Mouse (Mus musculus) limb, embryonic 10.5 days (tissue): ENCODE measurements at regions not wholly inside any gene's neighbourhood (a gene's known extent, or its start where the extent isn't known, plus 50 kb on each side); places are given as distances from the start of the nearest gene placed in this dataset.

ENCODE experiments used
- DNase-seq: peaks from one replicate; pipeline ENCODE4 v3.0.0-alpha.2; 2017; ENCODE audit warnings: low spot score
- H3K27ac ChIP-seq: fragments of 300-500 bp; sonication (generic); 2 replicates; pipeline ENCODE4 v1.5.1; 2016; ENCODE audit warnings: mild to moderate bottlenecking
- H3K27me3 ChIP-seq: fragments of 300-500 bp; sonication (generic); 2 replicates; pipeline ENCODE4 v1.6.1; 2016; ENCODE audit warnings: low read depth, mild to moderate bottlenecking; ENCODE audit not compliant: poor library complexity, severe bottlenecking
- H3K36me3 ChIP-seq: fragments of 300-500 bp; sonication (generic); 2 replicates; pipeline ENCODE4 v1.6.1; 2016; ENCODE audit warnings: mild to moderate bottlenecking, moderate library complexity
- H3K4me1 ChIP-seq: fragments of 300-500 bp; sonication (generic); 2 replicates; pipeline ENCODE4 v1.6.1; 2016
- H3K4me3 ChIP-seq: fragments of 300-500 bp; sonication (generic); 2 replicates; pipeline ENCODE4 v1.5.1; 2016; ENCODE audit warnings: mild to moderate bottlenecking, moderate library complexity
- H3K9me3 ChIP-seq: fragments of 300-500 bp; sonication (generic); replicated peaks from 2 replicates; pipeline ENCODE4 v1.6.1; 2016; ENCODE audit warnings: mild to moderate bottlenecking
- WGBS: fragments of 180-500 bp; shearing (Covaris S2); methylation state at CpG from one replicate; pipeline ENCODE4 v1.1.7; 2016; 5-methylcytosine and 5-hydroxymethylcytosine counted together

DNA sequence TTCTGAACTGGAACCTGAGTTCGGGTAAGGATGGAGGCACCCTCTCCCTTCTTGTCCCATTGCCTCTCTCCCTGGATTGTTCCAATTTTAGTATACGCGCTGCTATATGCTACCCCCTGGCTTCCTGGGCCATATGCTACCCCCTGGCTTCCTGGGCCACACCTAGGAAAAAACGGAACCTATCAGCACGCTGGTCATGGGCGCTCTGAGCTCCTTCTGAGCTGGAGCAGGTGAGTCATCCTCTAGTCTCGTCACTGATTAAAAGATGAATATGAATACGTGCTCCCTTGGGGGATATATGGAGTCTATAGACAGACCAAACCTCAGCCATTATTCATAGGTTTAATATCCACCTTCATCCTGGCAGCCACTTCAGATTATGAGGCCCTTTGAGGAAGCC is 96.1 kb upstream of the Il12b start:
- Histone ChIP-seq H3K9me3 (no peaks in the 10 kb centered on the region), H3K4me3 (no peak overlapping the region), H3K4me1 (0 out of 2 replicates have a peak, but pooled peaks cover 3% of the 10 kb centered on the region), H3K27me3 (no peaks in the 10 kb centered on the region), H3K36me3 (no peaks in the 10 kb centered on the region), H3K27ac (no peak overlapping the region)
- no peak for DNase-seq
- 90% methylated on average over 8 of the region's 8 CpGs for WGBS

DNA sequence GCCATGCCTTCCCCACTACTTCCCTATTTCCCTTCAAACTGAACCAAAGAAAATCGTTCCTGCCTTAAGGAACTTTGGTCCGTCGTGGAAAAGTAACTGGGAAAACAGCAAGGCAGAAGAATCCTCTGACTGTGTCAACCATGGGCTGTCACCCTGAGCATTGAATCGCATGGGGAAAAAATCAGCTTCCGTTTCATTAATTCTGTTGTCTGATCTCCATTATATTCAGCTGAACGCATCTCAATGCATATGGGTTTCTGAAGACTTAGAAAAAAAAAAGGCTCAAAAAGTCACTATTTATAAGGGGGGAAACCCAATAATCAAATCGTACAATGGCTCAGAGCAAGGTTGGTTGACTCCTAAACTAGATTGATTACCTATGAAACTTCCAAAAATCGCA is 83.8 kb upstream of the Il12b start:
- DNase-seq, result no peak
- Histone ChIP-seq H3K27ac (no peak overlapping the region), H3K36me3 (no peaks in the 10 kb centered on the region), H3K4me1 (no peaks in the 10 kb centered on the region), H3K4me3 (no peak overlapping the region), H3K27me3 (no peaks in the 10 kb centered on the region), H3K9me3 (no peaks in the 10 kb centered on the region)
- whole genome bisulfite sequencing, result 83% methylated on average over 8 of the region's 8 CpGs

DNA sequence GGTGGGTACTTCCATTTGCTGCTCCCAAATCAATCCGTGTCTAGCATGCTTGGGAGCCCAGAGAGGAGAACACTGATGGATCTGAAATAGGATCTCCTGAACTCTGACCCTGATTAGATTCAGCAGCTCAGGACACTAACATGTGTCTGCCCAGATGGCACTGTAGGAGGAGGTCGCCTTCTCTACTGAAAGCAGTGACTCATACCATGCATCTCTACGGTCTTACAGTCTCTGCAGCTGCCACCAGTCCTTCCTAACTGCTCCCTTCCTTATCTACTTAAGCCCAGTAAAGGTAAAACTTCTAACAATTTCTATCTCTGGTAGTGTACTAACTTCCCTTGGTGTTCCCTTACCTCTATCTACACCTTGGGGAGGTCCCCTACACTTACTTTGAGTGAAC is 80.7 kb upstream of the Il12b start:
- 70% methylated on average over 3 of the region's 3 CpGs for WGBS
- no peaks in the 10 kb centered on the region for H3K27me3 ChIP-seq

DNA sequence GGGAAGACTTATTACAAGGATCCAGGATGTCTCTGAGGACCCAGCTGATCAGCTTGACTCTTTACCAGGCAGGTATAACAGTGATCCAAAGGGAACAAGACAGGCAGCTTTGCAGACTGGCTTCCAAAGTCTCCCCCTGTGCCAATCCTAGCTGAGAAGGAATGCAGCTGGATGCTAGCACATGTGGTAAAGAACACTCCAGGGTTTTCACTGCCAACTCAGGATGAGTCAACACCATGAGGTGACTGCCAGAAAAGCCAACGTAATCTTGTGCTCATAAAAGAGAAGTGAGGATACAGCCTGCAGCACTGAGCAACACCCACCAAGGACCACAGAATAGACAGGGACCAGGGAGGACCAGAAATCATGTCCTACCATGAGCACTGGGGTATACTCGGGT is 76.5 kb upstream of the Il12b start:
- 78% methylated on average over 2 of the region's 2 CpGs for WGBS
- no peaks in the 10 kb centered on the region for H3K4me1 ChIP-seq

More for the DNA sequence above, 80.7 kb upstream of the Il12b start:
- Histone ChIP-seq H3K4me1 (no peaks in the 10 kb centered on the region), H3K27ac (no peak overlapping the region), H3K4me3 (no peak overlapping the region), H3K9me3 (no peaks in the 10 kb centered on the region), H3K36me3 (no peaks in the 10 kb centered on the region)
- DNase-seq, result no peak

DNA sequence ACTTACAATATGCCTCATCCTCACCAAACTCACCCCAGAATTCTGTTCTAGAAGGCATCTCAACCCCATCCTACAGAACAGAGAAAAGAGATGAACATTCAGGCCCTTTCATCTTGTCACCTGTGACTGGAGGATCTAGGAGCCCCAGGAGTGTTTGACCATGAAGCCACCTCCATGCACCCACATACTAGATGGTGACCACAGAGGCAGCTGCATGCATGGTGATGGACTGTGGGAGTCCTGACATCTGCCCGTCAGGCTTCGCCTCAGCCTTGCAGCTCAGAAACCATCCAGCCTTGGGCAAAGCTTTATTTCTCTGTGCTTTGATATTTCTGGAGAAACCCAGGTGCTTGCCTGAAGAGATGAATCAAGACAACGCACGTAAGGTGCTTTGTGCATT is 74.8 kb upstream of the Il12b start:
- H3K4me3 ChIP-seq, result no peak overlapping the region
- no peak for DNase-seq
- H3K4me1 ChIP-seq, result no peaks in the 10 kb centered on the region
- no peaks in the 10 kb centered on the region for H3K27me3 ChIP-seq
- H3K9me3 ChIP-seq, result no peaks in the 10 kb centered on the region
- H3K27ac ChIP-seq, result no peak overlapping the region
- 91% methylated on average over 4 of the region's 4 CpGs for WGBS
- H3K36me3 ChIP-seq, result no peaks in the 10 kb centered on the region

More for the DNA sequence above, 76.5 kb upstream of the Il12b start:
- H3K27ac ChIP-seq, result no peak overlapping the region
- H3K36me3 ChIP-seq, result no peaks in the 10 kb centered on the region
- H3K4me3 ChIP-seq, result no peak overlapping the region
- DNase-seq, result no peak
- H3K27me3 ChIP-seq, result no peaks in the 10 kb centered on the region
- H3K9me3 ChIP-seq, result no peaks in the 10 kb centered on the region

DNA sequence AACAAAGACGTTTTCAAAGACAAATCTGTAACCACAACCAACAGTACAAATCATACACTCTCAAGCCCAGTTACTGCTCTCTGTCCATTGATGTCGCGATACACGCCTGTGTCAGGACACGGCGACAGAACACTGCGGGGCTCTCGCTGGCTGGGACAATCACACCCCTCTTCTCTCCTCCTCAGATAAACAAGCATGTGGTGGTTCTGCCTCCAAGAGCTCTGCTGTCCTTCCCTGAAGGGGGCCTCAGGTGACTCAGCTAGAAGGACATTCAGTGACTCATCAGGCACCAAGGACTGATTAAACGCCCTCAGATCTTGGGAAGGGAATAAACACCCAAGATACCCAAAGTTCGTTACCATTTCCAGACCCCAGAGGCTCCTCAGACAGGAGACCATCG is 74.3 kb upstream of the Il12b start:
- 91% methylated on average over 11 of the region's 11 CpGs for WGBS

DNA sequence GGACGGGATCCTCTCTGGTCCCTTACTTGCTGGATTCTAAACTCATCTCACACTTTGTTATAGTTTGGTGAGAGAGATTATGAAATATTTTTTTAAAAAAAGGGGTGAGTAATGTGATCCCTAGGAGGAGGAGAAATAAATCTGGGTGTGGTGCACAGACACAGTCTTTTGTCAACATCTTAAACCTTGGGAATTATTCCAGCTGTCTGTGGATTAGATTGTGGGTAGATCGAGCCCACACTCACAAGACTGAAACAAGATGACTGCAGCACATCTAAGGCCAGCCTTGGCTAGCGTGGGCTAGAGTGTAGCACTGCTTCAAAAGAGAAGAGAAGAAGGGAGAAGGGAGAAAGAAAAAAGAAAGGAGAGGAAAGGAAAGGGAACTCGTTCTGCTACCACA is 70.4 kb upstream of the Il12b start:
- no peaks in the 10 kb centered on the region for H3K4me1 ChIP-seq
- H3K9me3 ChIP-seq, result no peaks in the 10 kb centered on the region
- H3K4me3 ChIP-seq, result no peak overlapping the region
- 80% methylated on average over 4 of the region's 4 CpGs for WGBS
- H3K27me3 ChIP-seq, result peaks cover 6% of the 10 kb centered on the region; the same call in 1 of the 2 replicates
- DNase-seq, result no peak
- H3K36me3 ChIP-seq, result no peaks in the 10 kb centered on the region
- no peak overlapping the region for H3K27ac ChIP-seq

More for the DNA sequence above, 74.3 kb upstream of the Il12b start:
- Histone ChIP-seq H3K27me3 (no peaks in the 10 kb centered on the region), H3K4me1 (no peaks in the 10 kb centered on the region), H3K27ac (no peak overlapping the region), H3K9me3 (no peaks in the 10 kb centered on the region), H3K36me3 (no peaks in the 10 kb centered on the region), H3K4me3 (no peak overlapping the region)
- no peak for DNase-seq

DNA sequence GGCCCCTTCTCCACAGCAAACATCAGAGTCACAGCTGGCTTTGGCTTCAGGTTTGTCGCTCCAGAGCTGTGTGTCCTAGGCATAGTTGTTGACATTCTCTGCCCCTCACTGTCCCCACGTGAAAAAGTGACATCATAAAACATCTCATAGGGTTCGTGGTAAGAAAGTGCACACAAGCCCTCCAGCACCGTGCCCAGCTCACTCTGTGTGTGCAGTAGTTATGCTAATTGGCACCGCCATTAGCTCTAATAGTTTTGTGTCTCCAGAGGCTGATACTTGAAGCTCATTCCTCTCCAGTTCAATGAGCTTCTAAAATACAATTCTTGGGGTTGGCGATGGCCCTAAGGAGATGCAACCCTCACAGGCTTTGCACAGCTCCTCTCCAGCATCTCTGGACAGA is 69.4 kb upstream of the Il12b start:
- H3K27me3 ChIP-seq, result peaks cover 6% of the 10 kb centered on the region; the same call in 1 of the 2 replicates
- no peak overlapping the region for H3K27ac ChIP-seq
- no peak overlapping the region for H3K4me3 ChIP-seq
- H3K9me3 ChIP-seq, result no peaks in the 10 kb centered on the region
- WGBS, result 78% methylated on average over 6 of the region's 6 CpGs
- no peaks in the 10 kb centered on the region for H3K36me3 ChIP-seq
- DNase-seq, result no peak
- no peaks in the 10 kb centered on the region for H3K4me1 ChIP-seq

DNA sequence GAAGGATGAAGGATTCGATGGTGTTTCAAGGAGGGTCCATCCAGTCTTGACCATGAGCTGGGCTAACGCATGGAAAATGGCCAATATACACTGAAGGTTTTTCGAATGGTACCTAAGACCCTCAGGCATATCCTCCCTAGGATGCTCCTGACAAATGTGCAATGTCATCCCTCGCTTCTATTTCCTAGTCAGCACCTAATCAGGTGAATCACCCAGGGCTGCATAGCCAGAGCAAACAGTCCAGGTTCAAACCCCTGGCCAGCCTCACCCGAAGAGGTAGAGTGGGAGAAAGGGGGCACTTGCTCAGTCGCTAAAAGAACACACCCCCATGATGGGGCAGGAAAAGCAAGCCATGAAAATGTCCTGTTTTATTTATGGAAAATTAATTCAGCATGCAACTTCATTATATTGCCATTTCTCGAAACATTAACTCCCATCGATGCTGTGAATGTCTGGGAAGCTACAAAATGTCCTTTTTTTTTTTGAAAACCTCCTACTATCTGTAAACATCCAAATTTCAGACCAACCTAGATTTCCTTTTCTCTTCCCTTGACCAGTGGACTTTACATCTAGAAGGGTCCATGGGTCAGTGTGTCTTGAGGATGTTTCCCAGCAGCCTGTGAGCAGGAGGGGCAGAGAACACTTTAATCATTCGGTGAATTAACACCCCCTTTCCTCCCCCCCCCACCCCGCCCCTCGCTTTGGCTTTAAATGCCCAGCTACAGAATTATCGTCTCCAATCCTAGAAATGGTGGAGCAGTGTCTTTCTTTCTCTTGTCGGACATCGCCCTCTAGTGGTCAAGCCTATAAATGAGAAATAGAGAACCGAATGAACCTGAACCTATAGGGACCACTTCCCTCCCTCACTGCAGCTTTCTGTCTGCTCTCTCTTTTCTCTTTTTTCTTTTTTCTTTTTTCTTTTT is 68.8 kb upstream of the Il12b start:
- WGBS, result 42% methylated on average over 15 of the region's 15 CpGs

DNA sequence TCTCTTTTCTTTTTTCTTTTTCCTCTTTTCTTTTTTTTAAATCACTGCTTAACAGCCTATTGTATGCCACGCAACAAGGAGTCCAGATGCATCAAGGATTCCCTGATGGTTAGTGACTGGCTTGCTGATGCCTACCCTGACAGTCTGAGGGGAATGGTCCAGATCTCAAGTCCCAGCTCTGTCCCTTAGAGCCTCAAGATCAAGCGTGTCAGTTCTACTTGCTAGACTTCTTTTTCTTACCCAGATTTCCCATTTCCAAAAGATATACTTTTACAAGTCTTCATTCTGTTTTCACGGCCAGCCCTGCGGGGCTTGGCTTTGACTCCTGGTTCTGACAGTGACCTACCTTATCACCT is 68.1 kb upstream of the Il12b start:
- H3K36me3 ChIP-seq, result no peaks in the 10 kb centered on the region
- DNase-seq, result no peak
- no peaks in the 10 kb centered on the region for H3K9me3 ChIP-seq
- no peak overlapping the region for H3K27ac ChIP-seq
- H3K4me1 ChIP-seq, result no peaks in the 10 kb centered on the region
- H3K27me3 ChIP-seq, result peaks cover 6% of the 10 kb centered on the region; the same call in 1 of the 2 replicates
- 72% methylated on average over 4 of the region's 4 CpGs for WGBS
- no peak overlapping the region for H3K4me3 ChIP-seq

More for the DNA sequence above, 68.8 kb upstream of the Il12b start:
- no peaks in the 10 kb centered on the region for H3K36me3 ChIP-seq
- no peaks in the 10 kb centered on the region for H3K4me1 ChIP-seq
- H3K9me3 ChIP-seq, result no peaks in the 10 kb centered on the region
- peak; percentile 67 for DNase-seq
- no peak overlapping the region for H3K4me3 ChIP-seq
- H3K27ac ChIP-seq, result no peak overlapping the region
- H3K27me3 ChIP-seq, result peaks cover 6% of the 10 kb centered on the region; the same call in 1 of the 2 replicates

DNA sequence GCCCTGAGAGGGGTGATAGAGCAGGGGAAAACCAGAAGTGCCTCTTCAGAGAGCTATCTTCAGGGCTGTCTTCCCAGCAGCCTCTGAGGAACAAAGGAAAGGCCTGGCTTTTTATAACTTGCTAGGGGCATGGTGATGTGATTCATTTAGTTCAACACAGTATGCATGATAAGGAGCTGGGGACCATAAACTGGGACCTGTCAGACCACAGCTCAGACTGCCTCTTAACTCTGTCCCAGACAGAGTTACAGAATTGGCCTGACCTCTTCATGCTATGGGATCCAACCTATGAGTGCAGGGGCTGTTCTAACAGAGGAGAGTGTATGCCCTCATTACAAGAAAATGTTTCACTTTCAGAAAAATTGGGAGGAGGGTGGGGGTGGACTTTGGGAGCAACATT is 59.3 kb upstream of the Il12b start:
- no peaks in the 10 kb centered on the region for H3K36me3 ChIP-seq
- no peak overlapping the region for H3K27ac ChIP-seq
- H3K27me3 ChIP-seq, result no peaks in the 10 kb centered on the region
- H3K4me3 ChIP-seq, result no peak overlapping the region
- no peaks in the 10 kb centered on the region for H3K9me3 ChIP-seq
- H3K4me1 ChIP-seq, result no peaks in the 10 kb centered on the region
- no peak for DNase-seq

DNA sequence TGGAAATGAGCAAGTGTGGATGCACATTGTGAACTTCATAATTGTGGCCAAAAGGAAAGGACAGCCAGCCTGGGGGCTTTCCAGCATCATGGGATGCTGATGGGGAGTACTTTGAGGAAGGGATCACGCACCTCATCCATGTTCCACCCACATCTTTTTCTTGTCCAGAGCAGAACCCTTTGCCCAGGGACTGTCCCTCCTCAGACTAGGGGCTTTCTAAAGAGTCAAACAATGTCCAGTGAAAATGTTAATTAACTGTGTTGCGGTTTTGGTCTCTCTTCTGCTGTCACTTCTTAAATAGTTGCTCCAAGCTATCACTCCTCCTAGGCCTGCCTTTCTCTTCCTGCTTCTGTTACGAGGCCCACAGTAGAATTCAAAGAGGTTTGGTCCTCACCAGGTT is 51.6 kb upstream of the Il12b start:
- H3K4me1 ChIP-seq, result no peaks in the 10 kb centered on the region
- no peaks in the 10 kb centered on the region for H3K36me3 ChIP-seq
- H3K27ac ChIP-seq, result no peak overlapping the region
- no peak overlapping the region for H3K4me3 ChIP-seq
- DNase-seq, result no peak
- no peaks in the 10 kb centered on the region for H3K9me3 ChIP-seq
- 70% methylated on average over 3 of the region's 3 CpGs for WGBS
- H3K27me3 ChIP-seq, result no peaks in the 10 kb centered on the region

DNA sequence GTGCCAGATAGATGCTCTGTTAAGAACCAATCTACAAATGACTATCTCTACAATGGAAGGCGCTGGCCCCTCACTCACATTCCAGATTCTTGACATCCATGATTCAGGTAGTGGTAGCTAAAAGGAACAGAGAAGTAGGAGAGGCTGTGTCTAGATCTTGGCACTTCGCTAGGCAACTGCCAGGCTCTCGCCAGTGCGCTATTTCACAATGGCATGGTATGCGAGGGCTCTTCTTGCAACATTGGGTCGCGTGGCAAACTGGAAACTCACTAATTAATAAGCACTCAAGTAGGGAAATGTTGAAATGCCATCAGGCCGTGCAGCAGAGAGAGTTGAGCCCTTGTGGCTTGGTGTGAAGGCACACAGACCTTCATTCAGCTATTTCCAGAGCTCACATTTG is 50.3 kb upstream of the Il12b start:
- 85% methylated on average over 8 of the region's 8 CpGs for WGBS
- Histone ChIP-seq H3K9me3 (no peaks in the 10 kb centered on the region), H3K27ac (no peak overlapping the region), H3K4me3 (no peak overlapping the region), H3K4me1 (no peaks in the 10 kb centered on the region), H3K27me3 (no peaks in the 10 kb centered on the region), H3K36me3 (no peaks in the 10 kb centered on the region)
- no peak for DNase-seq
